Mouse (Mus musculus) megakaryocyte, embryonic 14.5 days (primary cell): ENCODE measurements at regions not wholly inside any gene's neighbourhood (a gene's known extent, or its start where the extent isn't known, plus 50 kb on each side); places are given as distances from the start of the nearest gene placed in this dataset.

Experiments used
- FLI1 ChIP-seq: IDR thresholded peaks from 2 replicates; pipeline ENCODE4 v1.6.1; 2012; ENCODE audit warnings: low read length, inconsistent platforms, mixed read lengths
- GATA1 ChIP-seq: IDR thresholded peaks from 3 replicates; pipeline ENCODE4 v1.6.1; 2012; ENCODE audit warnings: mixed read lengths, low read length, inconsistent platforms, borderline replicate concordance

DNA sequence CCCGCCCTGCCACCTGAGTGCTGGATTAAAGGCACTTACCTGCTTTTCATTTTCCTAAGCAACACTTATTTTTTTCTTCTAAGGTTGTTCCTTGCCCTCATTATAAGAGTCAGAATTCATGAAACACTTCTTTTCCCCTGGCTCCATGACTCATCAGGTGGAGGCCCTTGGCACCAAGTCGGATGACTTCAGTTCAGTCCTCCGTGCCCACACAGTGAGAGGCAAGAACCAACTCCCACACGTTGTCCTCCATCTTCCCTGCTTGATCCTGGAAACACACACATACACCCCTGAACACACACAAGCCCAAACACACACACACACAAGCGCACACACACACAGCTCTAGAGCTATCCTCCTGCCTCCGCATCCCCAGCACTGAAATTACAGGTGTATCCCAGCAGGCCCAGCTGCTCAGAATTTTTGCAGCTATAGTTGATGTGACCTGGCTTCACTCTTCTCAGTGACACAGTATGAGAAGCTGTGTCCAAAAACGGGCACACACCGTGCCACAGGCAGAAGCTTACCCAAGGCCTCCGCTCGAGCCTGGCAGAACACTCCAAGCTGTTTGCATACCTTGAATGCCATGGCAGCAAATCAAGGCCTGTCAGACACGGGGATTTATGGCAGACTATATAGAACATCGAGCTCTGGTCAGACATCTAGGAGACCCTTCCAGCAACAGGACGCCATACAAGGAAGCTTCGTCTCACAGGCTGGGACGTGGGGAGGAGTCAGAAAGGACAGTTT lies 49.7 kb upstream of the Ier3 start:
- TF ChIP-seq GATA1 (no peak), FLI1 (no peak)
